Mouse (Mus musculus) ES-Bruce4 (cell line): ENCODE results near the gene Lsp1. TPM values are rescaled to one million over a fixed set of nuclear protein-coding genes. Genes with fewer than 3 reads are reported as not detected.

Experiments used
- H3K27ac ChIP-seq: 2 replicates; pipeline ENCODE4 v1.5.1; 2012; ENCODE audit warnings: low read length, inconsistent platforms; ENCODE audit not compliant: insufficient read depth
- H3K27me3 ChIP-seq: 2 replicates; pipeline ENCODE4 v1.6.1; 2012; ENCODE audit warnings: mild to moderate bottlenecking, low read length, inconsistent platforms; ENCODE audit not compliant: control insufficient read depth, poor library complexity, insufficient read depth, severe bottlenecking
- H3K36me3 ChIP-seq: 2 replicates; pipeline ENCODE4 v1.6.1; 2012; ENCODE audit warnings: inconsistent platforms, mild to moderate bottlenecking, low read length, moderate library complexity; ENCODE audit not compliant: control insufficient read depth, poor library complexity, insufficient read depth, severe bottlenecking
- H3K4me1 ChIP-seq: one replicate; pipeline ENCODE4 v1.8.1; 2011; ENCODE audit warnings: low read length; ENCODE audit not compliant: control insufficient read depth, insufficient read depth
- H3K4me3 ChIP-seq: 2 replicates; pipeline ENCODE4 v1.5.1; 2011; ENCODE audit warnings: low read depth, mild to moderate bottlenecking, low read length
- H3K9ac ChIP-seq: 2 replicates; pipeline ENCODE4 v1.6.1; 2012; ENCODE audit warnings: low read depth, mild to moderate bottlenecking, inconsistent platforms; ENCODE audit not compliant: poor library complexity, severe bottlenecking
- H3K9me3 ChIP-seq: replicated peaks from 2 replicates; pipeline ENCODE4 v1.6.1; 2012; ENCODE audit warnings: mild to moderate bottlenecking, low read length, inconsistent platforms; ENCODE audit not compliant: control insufficient read depth, poor library complexity, insufficient read depth, severe bottlenecking
- CTCF ChIP-seq: IDR thresholded peaks from one replicate; pipeline ENCODE4 v1.8.1; 2011; ENCODE audit warnings: low read depth, low read length
- EP300 ChIP-seq: IDR thresholded peaks from 2 replicates; pipeline ENCODE4 v1.6.1; 2011; ENCODE audit warnings: low read depth, low read length; ENCODE audit not compliant: insufficient read depth
- POLR2A ChIP-seq: IDR thresholded peaks from one replicate; pipeline ENCODE4 v1.8.1; 2011; ENCODE audit warnings: low read length; ENCODE audit not compliant: insufficient read depth
- polyA plus RNA-seq: library from polyadenylated mRNA; stranded (reverse); fragments of >200 nt; gene quantifications from 2 replicates; pipeline ENCODE4 v1.2.4, GENCODE M21; 2011; ENCODE audit warnings: low read depth; ENCODE audit not compliant: missing spikeins, insufficient read depth, insufficient read length

The Lsp1 gene
- polyA plus RNA-seq, 1 experiment, result 6.0 TPM

DNA sequence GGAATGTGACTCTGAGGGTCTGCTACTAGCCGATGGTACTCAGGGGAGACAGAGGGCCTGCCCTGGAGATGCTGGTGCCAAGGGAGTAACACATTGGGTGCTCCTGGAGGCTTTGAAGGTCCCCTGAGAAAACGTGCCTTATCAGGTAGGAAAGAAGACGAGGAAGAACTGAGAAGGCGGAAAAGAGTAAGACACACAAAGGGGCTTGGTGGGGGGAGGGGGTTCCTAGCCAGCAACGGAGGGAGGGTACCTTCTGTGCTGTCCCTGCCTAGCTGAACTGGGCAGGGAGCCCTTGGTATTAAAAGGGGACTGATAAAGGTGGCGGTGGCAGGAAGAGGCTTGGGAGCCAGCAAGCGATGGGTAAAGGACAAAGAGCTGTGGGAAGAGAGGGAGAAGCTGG lies 15.0 kb downstream of the Lsp1 start:
- no peak overlapping the region for H3K27ac ChIP-seq

DNA sequence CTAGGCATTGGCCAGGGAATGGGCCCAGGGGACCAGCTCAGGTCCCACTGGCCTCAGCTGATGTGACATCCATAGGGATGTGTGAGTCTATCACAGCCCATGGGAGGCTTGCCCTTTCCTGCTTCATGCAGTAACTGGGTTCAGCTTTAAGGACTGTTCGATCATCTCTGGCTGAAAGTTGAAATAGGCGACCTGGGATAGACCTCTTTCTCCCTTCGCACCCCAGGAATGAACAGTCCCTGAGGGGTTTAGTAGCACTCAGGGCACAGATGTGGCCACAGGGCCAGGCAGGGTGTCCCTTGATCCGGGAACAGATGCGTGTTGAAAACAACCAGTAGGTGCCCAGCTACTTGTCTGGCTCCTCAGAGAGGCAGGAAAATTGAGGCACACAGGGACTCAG lies 15.7 kb downstream of the Lsp1 start:
- no peak overlapping the region for H3K27ac ChIP-seq
- no peak for TF ChIP-seq EP300
- TF ChIP-seq POLR2A, result no peak
- no peak for TF ChIP-seq CTCF
- H3K27me3 ChIP-seq, result no peaks in the 10 kb centered on the region
- no peaks in the 10 kb centered on the region for H3K4me1 ChIP-seq
- H3K9ac ChIP-seq, result no peak overlapping the region
- H3K36me3 ChIP-seq, result no peaks in the 10 kb centered on the region
- H3K4me3 ChIP-seq, result no peak overlapping the region
- no peaks in the 10 kb centered on the region for H3K9me3 ChIP-seq

More for the DNA sequence above, 15.0 kb downstream of the Lsp1 start:
- no peak overlapping the region for H3K4me3 ChIP-seq
- no peak overlapping the region for H3K9ac ChIP-seq
- TF ChIP-seq POLR2A, result no peak
- H3K36me3 ChIP-seq, result no peaks in the 10 kb centered on the region
- no peaks in the 10 kb centered on the region for H3K9me3 ChIP-seq
- no peaks in the 10 kb centered on the region for H3K27me3 ChIP-seq
- no peaks in the 10 kb centered on the region for H3K4me1 ChIP-seq

DNA sequence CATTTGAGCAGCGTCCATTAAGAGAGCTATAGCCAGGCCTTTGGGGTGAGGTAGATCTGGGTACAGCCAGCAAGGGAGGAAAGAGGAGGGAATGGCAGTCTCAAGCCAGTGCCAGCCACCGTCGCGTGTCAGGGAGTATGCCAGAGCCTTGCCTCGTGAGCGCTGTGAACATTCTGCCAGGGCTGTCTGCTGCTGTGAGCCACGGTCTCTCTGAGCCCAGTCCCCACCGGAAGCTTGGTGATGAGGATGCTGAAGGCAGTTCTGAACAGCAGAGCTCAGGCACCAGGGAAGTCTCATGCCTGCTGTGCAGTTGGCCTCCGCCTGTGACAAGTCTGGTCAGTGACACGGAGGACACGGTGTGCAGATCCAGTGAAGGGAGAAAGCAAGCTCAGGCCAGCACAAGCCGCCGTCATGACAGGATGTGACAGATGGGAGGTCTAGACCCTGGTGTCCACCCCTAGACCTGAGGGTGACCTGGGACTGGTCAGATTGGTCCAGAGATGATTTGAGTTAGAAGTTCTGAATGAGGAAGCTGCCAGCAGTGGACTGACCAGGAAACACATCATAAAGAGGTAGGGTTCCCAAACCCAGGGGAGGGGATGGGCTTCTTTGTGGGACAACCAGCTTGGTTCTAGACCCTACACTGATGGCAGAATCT lies 16.3 kb downstream of the Lsp1 start:
- H3K4me3 ChIP-seq, result no peak overlapping the region

GRCm38 (mm10) chr7:142478001-142478400 lies 17.4 kb downstream of the Lsp1 start:
- Histone ChIP-seq H3K36me3 (no peaks in the 10 kb centered on the region), H3K4me3 (no peak overlapping the region), H3K27me3 (no peaks in the 10 kb centered on the region), H3K27ac (no peak overlapping the region), H3K9me3 (no peaks in the 10 kb centered on the region), H3K9ac (no peak overlapping the region), H3K4me1 (no peaks in the 10 kb centered on the region)
- TF ChIP-seq EP300 (no peak), POLR2A (no peak), CTCF (no peak)

More for the DNA sequence above, 16.3 kb downstream of the Lsp1 start:
- no peaks in the 10 kb centered on the region for H3K4me1 ChIP-seq
- H3K36me3 ChIP-seq, result no peaks in the 10 kb centered on the region
- no peak overlapping the region for H3K9ac ChIP-seq
- no peaks in the 10 kb centered on the region for H3K27me3 ChIP-seq
- H3K9me3 ChIP-seq, result no peaks in the 10 kb centered on the region
- TF ChIP-seq CTCF (no peak), POLR2A (no peak), EP300 (no peak)
- no peak overlapping the region for H3K27ac ChIP-seq

DNA sequence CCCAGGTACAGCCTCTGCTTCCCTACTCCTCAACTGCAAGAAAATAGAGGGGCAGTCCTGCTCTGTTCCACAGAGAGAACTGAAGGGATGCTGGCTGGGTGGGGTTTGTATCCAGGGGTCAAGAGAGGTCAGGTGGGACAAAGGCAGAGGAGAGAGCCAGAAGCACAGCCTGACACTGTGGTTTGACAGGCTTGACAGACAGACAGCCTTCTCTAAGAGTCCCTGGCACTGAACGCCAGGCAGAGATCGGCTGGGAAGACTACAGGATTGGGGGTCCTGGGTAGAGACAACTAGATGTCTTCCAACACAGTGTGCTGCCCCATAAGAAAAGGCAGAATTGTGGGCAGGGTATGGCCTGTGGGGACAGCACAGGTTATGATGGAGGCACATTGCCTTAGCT lies 18.0 kb downstream of the Lsp1 start:
- TF ChIP-seq CTCF (no peak), EP300 (no peak), POLR2A (no peak)
- H3K27ac ChIP-seq, result no peak overlapping the region
- no peaks in the 10 kb centered on the region for H3K4me1 ChIP-seq
- H3K9me3 ChIP-seq, result no peaks in the 10 kb centered on the region
- no peak overlapping the region for H3K4me3 ChIP-seq
- no peaks in the 10 kb centered on the region for H3K27me3 ChIP-seq
- no peak overlapping the region for H3K9ac ChIP-seq
- no peaks in the 10 kb centered on the region for H3K36me3 ChIP-seq

DNA sequence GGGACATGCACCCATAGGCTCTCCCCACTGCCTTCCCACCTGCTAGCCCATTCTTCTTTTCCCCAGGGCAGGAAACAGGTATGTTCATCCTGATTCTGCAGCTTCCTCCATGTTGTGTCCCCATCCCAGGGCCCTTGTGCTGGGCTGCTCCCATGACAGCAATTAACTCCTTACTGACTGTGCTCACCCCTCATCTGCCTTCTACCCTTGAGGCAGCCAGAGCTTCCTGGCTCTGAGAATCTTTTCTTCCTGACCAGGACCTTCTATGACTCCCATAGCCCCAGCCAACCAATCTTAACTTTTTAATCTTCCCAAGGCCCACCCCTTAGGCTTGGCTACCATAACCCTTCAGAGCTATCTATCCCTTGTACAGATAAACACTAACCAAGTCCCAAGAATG lies 18.7 kb downstream of the Lsp1 start:
- H3K27ac ChIP-seq, result no peak overlapping the region
- H3K9me3 ChIP-seq, result no peaks in the 10 kb centered on the region
- no peaks in the 10 kb centered on the region for H3K4me1 ChIP-seq
- TF ChIP-seq CTCF (no peak), POLR2A (no peak), EP300 (no peak)
- no peaks in the 10 kb centered on the region for H3K36me3 ChIP-seq
- no peak overlapping the region for H3K4me3 ChIP-seq
- no peaks in the 10 kb centered on the region for H3K27me3 ChIP-seq
- H3K9ac ChIP-seq, result no peak overlapping the region
